Mouse (Mus musculus) kidney, embryonic 14.5 days (tissue): Measurements from ENCODE around the gene Gabra5. TPM values are rescaled to one million over a fixed set of nuclear protein-coding genes. Genes with fewer than 3 reads are reported as not detected.

Experiments
- ATAC-seq: fragments of 200-750 bp; cut with Nextera tagmentation; 2 replicates; pipeline ENCODE4 v1.8.0; 2017; ENCODE audit warnings: moderate number of reproducible peaks, mild to moderate bottlenecking, moderate TSS enrichment, moderate library complexity; ENCODE audit not compliant: low FRiP score, low TSS enrichment
- H3K27ac ChIP-seq: fragments of 300-500 bp; sonication (generic); 2 replicates; pipeline ENCODE4 v1.5.1; 2014; ENCODE audit warnings: low read depth, mild to moderate bottlenecking, low read length, moderate library complexity, mixed read lengths
- H3K27me3 ChIP-seq: fragments of 300-500 bp; sonication (generic); 2 replicates; pipeline ENCODE4 v1.6.1; 2014; ENCODE audit warnings: mild to moderate bottlenecking, low read length; ENCODE audit not compliant: control insufficient read depth, insufficient read depth
- H3K36me3 ChIP-seq: fragments of 300-500 bp; sonication (generic); 2 replicates; pipeline ENCODE4 v1.6.1; 2014; ENCODE audit warnings: low read length, mixed read lengths; ENCODE audit not compliant: control insufficient read depth, insufficient read depth
- H3K4me1 ChIP-seq: fragments of 300-500 bp; sonication (generic); 2 replicates; pipeline ENCODE4 v1.6.1; 2014; ENCODE audit warnings: low read length, mixed read lengths; ENCODE audit not compliant: control insufficient read depth, insufficient read depth
- H3K4me2 ChIP-seq: fragments of 300-500 bp; sonication (generic); replicated peaks from 2 replicates; pipeline ENCODE4 v1.6.1; 2014; ENCODE audit warnings: low read depth, mild to moderate bottlenecking, low read length
- H3K4me3 ChIP-seq: fragments of 300-500 bp; sonication (generic); 2 replicates; pipeline ENCODE4 v1.5.1; 2014; ENCODE audit warnings: mild to moderate bottlenecking, low read length
- H3K9ac ChIP-seq: fragments of 300-500 bp; sonication (generic); 2 replicates; pipeline ENCODE4 v1.6.1; 2014; ENCODE audit warnings: low read depth, mild to moderate bottlenecking, low read length, moderate library complexity
- H3K9me3 ChIP-seq: fragments of 300-500 bp; sonication (generic); 2 replicates; pipeline ENCODE4 v1.6.1; 2016; ENCODE audit warnings: low read length; ENCODE audit not compliant: control insufficient read depth
- WGBS: fragments of 180-500 bp; shearing (Covaris S2); extraction: QIAGEN DNeasy Blood & Tissue Kit; methylation state at CpG from one replicate; pipeline ENCODE4 v1.1.7; 2014; 5-methylcytosine and 5-hydroxymethylcytosine counted together
- polyA plus RNA-seq: library from polyadenylated mRNA; unstranded; fragments of >200 nt; fragmentation: Nextera tagmentation; extraction: Ambion mirVana; gene quantifications from 2 replicates; pipeline ENCODE4 v1.2.1, GENCODE M21; 2014

Gabra5 gene
- polyA plus RNA-seq, 1 experiment from 2014 or later, result 0.26 TPM

GRCm38 (mm10) chr7:57486907-57487306 is 23.0 kb downstream of the Gabra5 start:
- H3K4me1 ChIP-seq, result no peaks in the 10 kb centered on the region
- H3K9me3 ChIP-seq, result no peaks in the 10 kb centered on the region
- ATAC-seq, result no peak
- H3K27ac ChIP-seq, result no peak overlapping the region
- H3K4me3 ChIP-seq, result no peak overlapping the region
- H3K27me3 ChIP-seq, result no peaks in the 10 kb centered on the region
- no peak overlapping the region for H3K4me2 ChIP-seq
- 78% methylated on average over 6 of the region's 6 CpGs for WGBS
- H3K9ac ChIP-seq, result no peak overlapping the region
- H3K36me3 ChIP-seq, result no peaks in the 10 kb centered on the region

- Histone ChIP-seq H3K4me1 (no peaks in the 10 kb centered on the region), H3K27ac (no peak overlapping the region), H3K4me2 (no peak overlapping the region), H3K36me3 (no peaks in the 10 kb centered on the region), H3K4me3 (no peak overlapping the region), H3K9ac (no peak overlapping the region), H3K9me3 (no peaks in the 10 kb centered on the region), H3K27me3 (no peaks in the 10 kb centered on the region)
- ATAC-seq, result no peak
Measured at GRCm38 (mm10) chr7:57482896-57483295, 27.0 kb downstream of the Gabra5 start.

GRCm38 (mm10) chr7:57473811-57474525 is 35.9 kb downstream of the Gabra5 start:
- Histone ChIP-seq H3K4me2 (no peak overlapping the region), H3K4me1 (no peaks in the 10 kb centered on the region), H3K27me3 (no peaks in the 10 kb centered on the region), H3K36me3 (no peaks in the 10 kb centered on the region), H3K4me3 (no peak overlapping the region), H3K9me3 (no peaks in the 10 kb centered on the region), H3K9ac (no peak overlapping the region), H3K27ac (no peak overlapping the region)
- 0 out of 2 replicates have a peak, but pooled peaks have one; percentile 39 for ATAC-seq
- 79% methylated on average over 4 of the region's 4 CpGs for WGBS

- Histone ChIP-seq H3K9me3 (no peaks in the 10 kb centered on the region), H3K27me3 (no peaks in the 10 kb centered on the region), H3K27ac (no peak overlapping the region), H3K4me1 (no peaks in the 10 kb centered on the region), H3K4me2 (no peak overlapping the region), H3K4me3 (no peak overlapping the region), H3K9ac (no peak overlapping the region), H3K36me3 (no peaks in the 10 kb centered on the region)
- 88% methylated on average over 1 of the region's 1 CpGs for WGBS
- no peak for ATAC-seq
Measured at GRCm38 (mm10) chr7:57471316-57471715, 38.5 kb downstream of the Gabra5 start.

- H3K9me3 ChIP-seq, result no peaks in the 10 kb centered on the region
- H3K9ac ChIP-seq, result no peak overlapping the region
- H3K4me3 ChIP-seq, result no peak overlapping the region
- no peak for ATAC-seq
- H3K4me2 ChIP-seq, result no peak overlapping the region
- no peaks in the 10 kb centered on the region for H3K4me1 ChIP-seq
- no peak overlapping the region for H3K27ac ChIP-seq
- no peaks in the 10 kb centered on the region for H3K36me3 ChIP-seq
- H3K27me3 ChIP-seq, result no peaks in the 10 kb centered on the region
- 70% methylated on average over 5 of the region's 5 CpGs for WGBS
Measured at GRCm38 (mm10) chr7:57460354-57460753, 49.5 kb downstream of the Gabra5 start.

GRCm38 (mm10) chr7:57448239-57448638 is 61.6 kb downstream of the Gabra5 start:
- Histone ChIP-seq H3K4me2 (no peak overlapping the region), H3K36me3 (no peaks in the 10 kb centered on the region), H3K9ac (no peak overlapping the region), H3K4me3 (no peak overlapping the region), H3K27me3 (no peaks in the 10 kb centered on the region), H3K27ac (no peak overlapping the region), H3K9me3 (no peaks in the 10 kb centered on the region), H3K4me1 (no peaks in the 10 kb centered on the region)
- no peak for ATAC-seq
- 80% methylated on average over 1 of the region's 1 CpGs for WGBS

- ATAC-seq, result no peak
Measured at GRCm38 (mm10) chr7:57422675-57423074, 87.2 kb downstream of the Gabra5 start.

GRCm38 (mm10) chr7:57421044-57421443 is 88.8 kb downstream of the Gabra5 start:
- H3K4me2 ChIP-seq, result no peak overlapping the region
- H3K9ac ChIP-seq, result no peak overlapping the region
- no peaks in the 10 kb centered on the region for H3K9me3 ChIP-seq
- no peaks in the 10 kb centered on the region for H3K27me3 ChIP-seq
- no peak overlapping the region for H3K27ac ChIP-seq
- H3K4me3 ChIP-seq, result no peak overlapping the region
- no peaks in the 10 kb centered on the region for H3K36me3 ChIP-seq
- 86% methylated on average over 1 of the region's 1 CpGs for WGBS
- no peaks in the 10 kb centered on the region for H3K4me1 ChIP-seq
- no peak for ATAC-seq

More at GRCm38 (mm10) chr7:57422675-57423074, 87.2 kb downstream of the Gabra5 start:
- Histone ChIP-seq H3K9me3 (no peaks in the 10 kb centered on the region), H3K9ac (no peak overlapping the region), H3K27me3 (no peaks in the 10 kb centered on the region), H3K4me2 (no peak overlapping the region), H3K4me1 (no peaks in the 10 kb centered on the region), H3K4me3 (no peak overlapping the region), H3K36me3 (no peaks in the 10 kb centered on the region), H3K27ac (no peak overlapping the region)
- 88% methylated on average over 1 of the region's 1 CpGs for WGBS

GRCm38 (mm10) chr7:57419392-57419791 is 90.5 kb downstream of the Gabra5 start, which contains the start of gene Gabrb3:
Gene Gabrb3, plus strand, starts transcription at chr7:57419692.
- WGBS, result 85% methylated on average over 2 of the region's 2 CpGs

More at GRCm38 (mm10) chr7:57419392-57419791, 90.5 kb downstream of the Gabra5 start, which contains the start of gene Gabrb3:
- Histone ChIP-seq H3K4me2 (no peak within 1 kb of the TSS), H3K27ac (no peak within 1 kb of the TSS), H3K4me3 (no peak within 1 kb of the TSS), H3K9me3 (no peaks in the 10 kb centered on the region), H3K4me1 (no peaks in the 10 kb centered on the region), H3K27me3 (no peaks in the 10 kb centered on the region), H3K36me3 (no peaks in the 10 kb centered on the region), H3K9ac (no peak within 1 kb of the TSS)
- no peak for ATAC-seq
